In the genomic region with DNA sequence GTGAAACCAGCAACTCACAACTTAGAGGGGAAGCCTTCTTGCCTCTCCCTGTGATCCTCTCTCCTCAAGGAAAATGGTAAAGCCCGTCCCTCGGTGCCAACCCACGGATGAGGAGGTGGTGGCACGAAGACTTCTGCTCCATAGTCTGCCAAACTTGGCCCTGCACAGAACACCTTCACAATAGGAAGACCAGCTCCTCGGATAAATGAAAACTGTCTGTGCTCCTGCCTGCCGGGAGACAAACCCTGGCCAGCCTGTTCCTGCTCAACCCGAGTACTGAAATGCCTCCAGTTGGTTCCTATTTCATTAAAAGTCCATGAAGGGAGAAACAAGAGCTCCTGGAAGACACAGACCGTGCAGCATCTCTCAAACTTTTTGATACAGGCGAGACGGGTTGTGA, we compare ENCODE assay signal across 8 mouse cellular contexts. TPM values are rescaled to one million over a fixed set of nuclear protein-coding genes. Genes with fewer than 3 reads are reported as not detected.
DNase-seq lines count a peak whose midpoint lies in the region; ATAC-seq and TF ChIP-seq lines count a peak whose summit lies in the region.

No protein-coding gene starts in this region.

- H3K36me3 ChIP-seq in lung, postnatal 0 days (ENCODE audit: insufficient read depth, low read length), result no peaks in the 10 kb centered on the region
- H3K36me3 ChIP-seq in limb, embryonic 15.5 days, result no peaks in the 10 kb centered on the region
- H3K36me3 ChIP-seq in stomach, postnatal 0 days (ENCODE audit: control insufficient read depth, insufficient read depth, low read length), result no peaks in the 10 kb centered on the region

- no peak for TF ChIP-seq POLR2A in cerebellum, adult 2 months (IDR thresholded peaks at IDR 0.05; ENCODE audit: borderline replicate concordance, insufficient read depth, low read length)

- DNase-seq in cerebellum, adult 2 months, result peak in 1 of 2 experiments; percentile 56
- DNase-seq in cerebellum, postnatal 4 days (ENCODE audit: low spot score in 2 of 2), result no peak
- DNase-seq in lung, postnatal 0 days (ENCODE audit: low spot score), result no peak
- DNase-seq in lung, postnatal 25 days (ENCODE audit: low spot score), result no peak
- DNase-seq in stomach, postnatal 0 days (ENCODE audit: low spot score), result no peak
- no peak for DNase-seq in thymus, postnatal 4 days
- DNase-seq in natural killer cell, adult 2 months (ENCODE audit: low spot score in 2 of 2), result no peak

- no peak for TF ChIP-seq EP300 in lung, postnatal 0 days (IDR thresholded peaks at IDR 0.05)
- TF ChIP-seq EP300 in stomach, postnatal 0 days (optimal IDR thresholded peaks at IDR 0.05), result no peak

- no peak for TF ChIP-seq CTCF in cerebellum, adult 2 months (IDR thresholded peaks at IDR 0.05; ENCODE audit: borderline replicate concordance, insufficient read depth, low read depth, low read length)
- no peak for TF ChIP-seq CTCF in lung, postnatal 0 days (IDR thresholded peaks at IDR 0.05)
- no peak for TF ChIP-seq CTCF in stomach, postnatal 0 days (IDR thresholded peaks at IDR 0.05; ENCODE audit: low read depth)

- H3K27ac ChIP-seq in cerebellum, adult 2 months (ENCODE audit: insufficient read depth, low read length), result peak overlapping the region; percentile 86; the same call in 1 of the 2 replicates
- H3K27ac ChIP-seq in lung, postnatal 0 days (ENCODE audit: low read length), result no peak overlapping the region
- no peak overlapping the region for H3K27ac ChIP-seq in limb, embryonic 15.5 days
- H3K27ac ChIP-seq in stomach, postnatal 0 days (replicated peaks), result no peak overlapping the region

- H3K9me3 ChIP-seq in lung, postnatal 0 days (ENCODE audit: low read length), result no peaks in the 10 kb centered on the region
- H3K9me3 ChIP-seq in limb, embryonic 15.5 days, result no peaks in the 10 kb centered on the region
- H3K9me3 ChIP-seq in stomach, postnatal 0 days (ENCODE audit: control insufficient read depth, low read length), result no peaks in the 10 kb centered on the region

- peak overlapping the region; percentile 65 for H3K4me3 ChIP-seq in cerebellum, adult 2 months (replicated peaks; ENCODE audit: insufficient read depth, low read depth, low read length)
- H3K4me3 ChIP-seq in lung, postnatal 0 days (ENCODE audit: low read depth, low read length), result peak overlapping the region; percentile 46; the same call in 1 of the 2 replicates
- peak overlapping the region; percentile 55 for H3K4me3 ChIP-seq in limb, embryonic 15.5 days
- peak overlapping the region; percentile 58 for H3K4me3 ChIP-seq in stomach, postnatal 0 days (ENCODE audit: low read depth, low read length)

- H3K27me3 ChIP-seq in cerebellum, adult 2 months (ENCODE audit: control insufficient read depth, insufficient read depth, low read length), result no peaks in the 10 kb centered on the region
- no peaks in the 10 kb centered on the region for H3K27me3 ChIP-seq in lung, postnatal 0 days (replicated peaks; ENCODE audit: insufficient read depth, low read length)
- H3K27me3 ChIP-seq in limb, embryonic 15.5 days, result no peaks in the 10 kb centered on the region
- H3K27me3 ChIP-seq in stomach, postnatal 0 days (ENCODE audit: control insufficient read depth, insufficient read depth, low read length), result no peaks in the 10 kb centered on the region

- 10% methylated on average over 10 of the region's 10 CpGs for whole genome bisulfite sequencing in cerebellum, adult 2 months
- 54% methylated on average over 10 of the region's 10 CpGs for WGBS in lung, postnatal 0 days
- WGBS in limb, embryonic 15.5 days, result 57% methylated on average over 10 of the region's 10 CpGs
- 56% methylated on average over 10 of the region's 10 CpGs for WGBS in stomach, postnatal 0 days

- no peak for ATAC-seq in lung, postnatal 0 days
- no peak for ATAC-seq in limb, embryonic 15.5 days (ENCODE audit: insufficient number of reproducible peaks, low FRiP score, low TSS enrichment, low read depth)
- no peak for ATAC-seq in stomach, postnatal 0 days (ENCODE audit: low FRiP score, low TSS enrichment)

- peak overlapping the region; percentile 74 for H3K4me2 ChIP-seq in lung, postnatal 0 days (replicated peaks; ENCODE audit: low read depth, low read length)
- H3K4me2 ChIP-seq in limb, embryonic 15.5 days, result peak overlapping the region; percentile 86
- H3K4me2 ChIP-seq in stomach, postnatal 0 days (replicated peaks; ENCODE audit: low read depth), result peak overlapping the region; percentile 87

- peaks cover 16% of the 10 kb centered on the region; the same call in 1 of the 2 replicates for H3K4me1 ChIP-seq in cerebellum, adult 2 months (ENCODE audit: control insufficient read depth, insufficient read depth, low read length)
- peaks cover 12% of the 10 kb centered on the region; the same call in 1 of the 2 replicates for H3K4me1 ChIP-seq in lung, postnatal 0 days (ENCODE audit: insufficient read depth, low read depth, low read length)
- peaks cover 25% of the 10 kb centered on the region for H3K4me1 ChIP-seq in limb, embryonic 15.5 days
- no peaks in the 10 kb centered on the region for H3K4me1 ChIP-seq in stomach, postnatal 0 days (replicated peaks; ENCODE audit: control insufficient read depth, insufficient read depth)

- H3K9ac ChIP-seq in lung, postnatal 0 days (replicated peaks; ENCODE audit: low read depth), result peak overlapping the region; percentile 39; the same call in 1 of the 2 replicates
- H3K9ac ChIP-seq in limb, embryonic 15.5 days, result peak overlapping the region; percentile 45; the same call in 1 of the 2 replicates
- peak overlapping the region; percentile 74; the same call in 1 of the 2 replicates for H3K9ac ChIP-seq in stomach, postnatal 0 days (ENCODE audit: low read length)

RNA-seq across cellular contexts. Expression of a gene that starts 1.2 kb away (rescaled TPM):
- polyA plus RNA-seq in cerebellum, adult 2 months (2012; rRNA removed), result 16.1 and 18.4 TPM in 2 replicates
- polyA plus RNA-seq in lung, postnatal 0 days (2015; fragmentation: Nextera tagmentation; extraction: Ambion mirVana), result 2.7 and 3.9 TPM in 2 replicates
- polyA plus RNA-seq in limb, embryonic 15.5 days (2015; fragmentation: Nextera tagmentation; extraction: Ambion mirVana), result 2.8 and 3.7 TPM in 2 replicates
- polyA plus RNA-seq in stomach, postnatal 0 days (2015; fragmentation: Nextera tagmentation; extraction: Ambion mirVana), result 1.1 and 1.2 TPM in 2 replicates

RNA-seq across cellular contexts. Expression of a gene that starts 16.2 kb away (rescaled TPM):
- polyA plus RNA-seq in cerebellum, adult 2 months (2012; rRNA removed), result 96.5 and 107 TPM in 2 replicates
- polyA plus RNA-seq in lung, postnatal 0 days (2015; fragmentation: Nextera tagmentation; extraction: Ambion mirVana), result 29.6 and 33.1 TPM in 2 replicates
- 27.8 and 31.7 TPM in 2 replicates for polyA plus RNA-seq in limb, embryonic 15.5 days (2015; fragmentation: Nextera tagmentation; extraction: Ambion mirVana)
- polyA plus RNA-seq in stomach, postnatal 0 days (2015; fragmentation: Nextera tagmentation; extraction: Ambion mirVana), result 21.1 and 24.6 TPM in 2 replicates

RNA-seq across cellular contexts. Expression of a gene that starts 45.3 kb away (rescaled TPM):
- 35.5 and 39.6 TPM in 2 replicates for polyA plus RNA-seq in cerebellum, adult 2 months (2012; rRNA removed)
- polyA plus RNA-seq in lung, postnatal 0 days (2015; fragmentation: Nextera tagmentation; extraction: Ambion mirVana), result 40.5 and 43.5 TPM in 2 replicates
- 29.3 and 33.0 TPM in 2 replicates for polyA plus RNA-seq in limb, embryonic 15.5 days (2015; fragmentation: Nextera tagmentation; extraction: Ambion mirVana)
- polyA plus RNA-seq in stomach, postnatal 0 days (2015; fragmentation: Nextera tagmentation; extraction: Ambion mirVana), result 35.0 and 37.5 TPM in 2 replicates
